Mouse (Mus musculus): ENCODE measurements at regions not wholly inside any gene's neighbourhood (a gene's known extent, or its start where the extent isn't known, plus 50 kb on each side); places are given as distances from the start of the nearest gene placed in this dataset.
"Not testable (repeated sequence)": the region's sequence is repeated elsewhere in the genome, so short reads cannot be mapped to it uniquely, and the experiment has no call there.

DNA sequence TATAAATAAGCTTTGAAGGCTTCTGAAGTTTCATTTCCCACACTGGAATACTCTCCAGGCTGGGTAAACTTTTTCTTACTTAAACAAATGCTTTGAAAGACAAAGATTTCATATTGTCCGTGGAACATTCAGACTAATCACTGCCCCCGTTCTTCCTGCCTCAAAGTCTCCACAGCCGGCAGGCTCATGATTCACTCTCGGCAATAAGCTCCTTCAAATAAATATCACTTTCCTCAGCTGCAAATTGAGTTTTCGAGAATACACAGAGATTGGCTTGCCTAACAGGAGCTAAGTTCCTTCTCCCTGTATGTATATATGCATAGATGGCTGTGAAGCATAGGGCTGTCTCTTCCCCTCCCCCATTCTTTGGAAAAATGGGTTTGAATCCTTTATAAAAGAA is 249.2 kb upstream of the Tmpo start:
- in situ Hi-C loops (cut with MboI; ENCODE audit: low pct_ligation_motif_present, low pct_unique_long_range_greater_than_20kb, low sequenced_read_pairs), result no loop called here
- Histone ChIP-seq H3K4me3 (replicated peaks in 1 of 3; ENCODE audit: low read depth in 2 of 3, low read length in 2 of 3, poor library complexity in 1 of 3) (no peak overlapping the region), H3K79me2 (replicated peaks; ENCODE audit: control insufficient read depth, extremely low read depth, insufficient read depth, poor library complexity, severe bottlenecking) (no peaks in the 10 kb centered on the region), H3K4me1 (ENCODE audit: control insufficient read depth in 1 of 2, insufficient read depth in 2 of 2) (no peaks in the 10 kb centered on the region), H3K36me3 (replicated peaks in 1 of 2; ENCODE audit: control insufficient read depth in 1 of 2, insufficient read depth in 1 of 2, low read length in 1 of 2) (no peaks in the 10 kb centered on the region), H3K27me3 (replicated peaks) (no peaks in the 10 kb centered on the region), H3K4me2 (ENCODE audit: insufficient read depth, low read depth, poor library complexity, severe bottlenecking) (no peak overlapping the region), H3K9me3 (replicated peaks; ENCODE audit: low read length) (no peaks in the 10 kb centered on the region), H3K9ac (ENCODE audit: insufficient read depth, low read depth) (no peak overlapping the region), H3K27ac (ENCODE audit: insufficient read depth, low read depth) (no peak overlapping the region)
- no peak for DNase-seq (ENCODE audit: extremely low read depth)
- TF ChIP-seq ZMIZ1 (IDR thresholded peaks at IDR 0.05; ENCODE audit: low read depth, low read length) (no peak), CTCF (conservative IDR thresholded peaks at IDR 0.05 in 1 of 2, IDR thresholded peaks at IDR 0.05 in 1 of 2; ENCODE audit: low read depth in 2 of 2, low read length in 2 of 2) (no peak), USF1 (IDR thresholded peaks at IDR 0.05; ENCODE audit: low read depth, low read length) (no peak), UBTF (IDR thresholded peaks at IDR 0.05; ENCODE audit: low read depth, low read length) (no peak), ETS1 (conservative IDR thresholded peaks at IDR 0.05; ENCODE audit: low read depth, low read length) (no peak), NRF1 (IDR thresholded peaks at IDR 0.05; ENCODE audit: low read depth, low read length) (no peak), EP300 (IDR thresholded peaks at IDR 0.05; ENCODE audit: low read length) (no peak)
- dilution Hi-C loops (cut with MboI; ENCODE audit: extremely low pct_ligation_motif_present, extremely low pct_unique_long_range_greater_than_20kb, low sequenced_read_pairs), result no loop called here

DNA sequence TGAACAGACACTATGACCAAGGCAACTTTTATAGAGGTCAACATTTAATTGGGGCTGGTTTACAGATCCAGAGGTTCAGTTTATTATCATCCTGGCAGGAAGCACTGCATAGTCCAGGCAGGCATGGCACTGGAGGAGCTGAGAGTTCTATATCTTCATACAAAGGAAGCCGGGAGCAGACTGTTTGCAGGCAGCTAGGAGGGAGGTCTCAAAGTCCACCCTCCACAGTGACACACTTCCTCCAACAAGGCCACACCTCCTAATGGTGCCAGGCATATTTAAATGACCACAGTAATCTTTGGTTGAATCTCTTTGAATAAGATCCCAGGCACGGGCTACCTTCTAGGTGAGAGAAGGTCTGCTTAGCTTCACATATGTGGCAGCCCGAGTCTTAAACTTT is 245.5 kb upstream of the Tmpo start:
- Histone ChIP-seq H3K9ac (ENCODE audit: insufficient read depth, low read depth) (no peak overlapping the region), H3K36me3 (replicated peaks in 1 of 2; ENCODE audit: control insufficient read depth in 1 of 2, insufficient read depth in 1 of 2, low read length in 1 of 2) (no peaks in the 10 kb centered on the region), H3K27ac (ENCODE audit: insufficient read depth, low read depth) (no peak overlapping the region), H3K79me2 (replicated peaks; ENCODE audit: control insufficient read depth, extremely low read depth, insufficient read depth, poor library complexity, severe bottlenecking) (no peaks in the 10 kb centered on the region), H3K4me1 (ENCODE audit: control insufficient read depth in 1 of 2, insufficient read depth in 2 of 2) (no peaks in the 10 kb centered on the region), H3K27me3 (replicated peaks) (no peaks in the 10 kb centered on the region), H3K4me2 (ENCODE audit: insufficient read depth, low read depth, poor library complexity, severe bottlenecking) (no peak overlapping the region), H3K9me3 (replicated peaks; ENCODE audit: low read length) (no peaks in the 10 kb centered on the region), H3K4me3 (replicated peaks in 1 of 3; ENCODE audit: low read depth in 2 of 3, low read length in 2 of 3, poor library complexity in 1 of 3) (no peak overlapping the region)
- DNase-seq (ENCODE audit: extremely low read depth), result no peak
- dilution Hi-C loops (cut with MboI; ENCODE audit: extremely low pct_ligation_motif_present, extremely low pct_unique_long_range_greater_than_20kb, low sequenced_read_pairs) (no loop called here), in situ Hi-C loops (cut with MboI; ENCODE audit: low pct_ligation_motif_present, low pct_unique_long_range_greater_than_20kb, low sequenced_read_pairs) (no loop called here)
- no peak for TF ChIP-seq EP300 (IDR thresholded peaks at IDR 0.05; ENCODE audit: low read length)
- no peak for TF ChIP-seq RAD21 (IDR thresholded peaks at IDR 0.05; ENCODE audit: low read depth, low read length)
- no peak for TF ChIP-seq E2F4 (IDR thresholded peaks at IDR 0.05; ENCODE audit: insufficient replicate concordance, low read depth, low read length)
- no peak for TF ChIP-seq TBP (conservative IDR thresholded peaks at IDR 0.05; ENCODE audit: low read depth, low read length)
- no peak for TF ChIP-seq ZMIZ1 (IDR thresholded peaks at IDR 0.05; ENCODE audit: low read depth, low read length)
- no peak for TF ChIP-seq IRF4 (IDR thresholded peaks at IDR 0.05; ENCODE audit: low read depth, low read length)
- no peak for TF ChIP-seq UBTF (IDR thresholded peaks at IDR 0.05; ENCODE audit: low read depth, low read length)
- no peak for TF ChIP-seq POLR2A (IDR thresholded peaks at IDR 0.05; ENCODE audit: low read depth, low read length)
- no peak for TF ChIP-seq BHLHE40 (IDR thresholded peaks at IDR 0.05; ENCODE audit: low read depth, low read length)
- no peak for TF ChIP-seq MAFK (IDR thresholded peaks at IDR 0.05; ENCODE audit: insufficient replicate concordance, low read length)
- TF ChIP-seq CTCF (conservative IDR thresholded peaks at IDR 0.05 in 1 of 2, IDR thresholded peaks at IDR 0.05 in 1 of 2; ENCODE audit: low read depth in 2 of 2, low read length in 2 of 2), result no peak
- no peak for TF ChIP-seq POLR2AphosphoS2 (IDR thresholded peaks at IDR 0.05; ENCODE audit: low read depth, low read length)
- no peak for TF ChIP-seq MXI1 (IDR thresholded peaks at IDR 0.05; ENCODE audit: low read depth, low read length)
- no peak for TF ChIP-seq NELFE (IDR thresholded peaks at IDR 0.05; ENCODE audit: low read depth, low read length)
- TF ChIP-seq MYC (IDR thresholded peaks at IDR 0.05; ENCODE audit: low read depth, low read length), result no peak
- no peak for TF ChIP-seq PAX5 (IDR thresholded peaks at IDR 0.05; ENCODE audit: low read length)
- TF ChIP-seq NRF1 (IDR thresholded peaks at IDR 0.05; ENCODE audit: low read depth, low read length), result no peak
- no peak for TF ChIP-seq GABPA (IDR thresholded peaks at IDR 0.05; ENCODE audit: insufficient replicate concordance, low read depth, low read length)

DNA sequence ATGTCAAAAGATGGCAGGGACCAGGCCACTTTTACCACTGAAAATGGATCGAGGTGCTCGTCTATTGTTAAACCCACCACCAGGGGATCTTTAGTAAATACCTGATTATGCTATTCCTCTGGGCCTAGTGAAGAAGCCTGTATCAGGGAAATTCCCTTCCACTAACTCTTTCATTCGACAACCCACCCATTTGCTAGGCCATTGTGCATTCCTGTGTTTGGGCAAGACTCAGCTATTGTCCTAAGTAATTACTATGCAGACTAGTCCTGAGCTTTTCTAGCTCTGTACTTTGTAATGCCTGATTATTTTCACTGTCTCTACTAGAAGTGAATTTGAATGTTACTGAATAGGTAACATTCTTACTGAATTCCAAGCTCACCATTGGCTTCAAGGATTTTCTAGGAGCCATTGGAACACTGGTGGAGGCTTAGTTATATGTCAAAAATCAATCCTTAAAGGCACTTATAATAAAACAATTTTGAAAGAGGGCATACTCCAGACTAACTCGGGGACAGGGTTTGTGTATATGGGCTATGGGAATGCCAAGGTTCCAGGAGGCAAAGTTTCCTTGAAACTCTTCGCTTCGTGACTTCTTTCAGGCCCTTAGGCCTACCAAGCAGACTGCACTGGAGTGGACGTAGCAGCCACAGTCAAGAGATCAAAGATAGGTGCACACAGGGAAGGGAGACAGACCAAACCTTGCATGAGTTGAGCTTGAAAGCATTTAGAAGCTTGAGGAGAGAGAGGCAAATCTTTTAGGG is 244.7 kb upstream of the Tmpo start:
- H3K79me2 ChIP-seq (replicated peaks; ENCODE audit: control insufficient read depth, extremely low read depth, insufficient read depth, poor library complexity, severe bottlenecking); in situ Hi-C loops (cut with MboI; ENCODE audit: low pct_ligation_motif_present, low pct_unique_long_range_greater_than_20kb, low sequenced_read_pairs); H3K27ac ChIP-seq (ENCODE audit: insufficient read depth, low read depth); H3K4me2 ChIP-seq (ENCODE audit: insufficient read depth, low read depth, poor library complexity, severe bottlenecking); H3K9ac ChIP-seq (ENCODE audit: insufficient read depth, low read depth); H3K4me3 ChIP-seq (replicated peaks in 1 of 3; ENCODE audit: low read depth in 2 of 3, low read length in 2 of 3, poor library complexity in 1 of 3); dilution Hi-C loops (cut with MboI; ENCODE audit: extremely low pct_ligation_motif_present, extremely low pct_unique_long_range_greater_than_20kb, low sequenced_read_pairs); H3K27me3 ChIP-seq (replicated peaks); H3K4me1 ChIP-seq (ENCODE audit: control insufficient read depth in 1 of 2, insufficient read depth in 2 of 2); H3K36me3 ChIP-seq (replicated peaks in 1 of 2; ENCODE audit: control insufficient read depth in 1 of 2, insufficient read depth in 1 of 2, low read length in 1 of 2); H3K9me3 ChIP-seq (replicated peaks; ENCODE audit: low read length); DNase-seq (ENCODE audit: extremely low read depth): not testable (repeated sequence)
